Mouse (Mus musculus): ENCODE results near the gene Asb10. TPM values are rescaled to one million over a fixed set of nuclear protein-coding genes. Genes with fewer than 3 reads are reported as not detected.
A peak's percentile ranks its signal among the peaks of the same experiment; 100 is the strongest.
"Not testable (repeated sequence)": the region's sequence is repeated elsewhere in the genome, so short reads cannot be mapped to it uniquely, and the experiment has no call there.

The Asb10 gene
- polyA plus RNA-seq, 1 experiment: 0.46 TPM

GRCm38 (mm10) chr5:24577183-24577929 lies 36.6 kb upstream of the Asb10 start, which contains the start of gene Abcf2:
Gene Abcf2, minus strand, starts transcription at chr5:24577467.
- TF ChIP-seq CTCF (IDR thresholded peaks at IDR 0.05; ENCODE audit: control insufficient read depth, insufficient read depth, insufficient replicate concordance, low read depth, low read length) (no peak), POLR2A (IDR thresholded peaks at IDR 0.05; ENCODE audit: control insufficient read depth, low read depth, low read length) (peak; percentile 80)
- Histone ChIP-seq H3K36me3 (ENCODE audit: control insufficient read depth, insufficient read depth, low read length) (no peaks in the 10 kb centered on the region; the same call in 1 of the 2 replicates), H3K4me1 (ENCODE audit: control insufficient read depth, insufficient read depth, low read length) (peaks cover 8% of the 10 kb centered on the region), H3K27ac (ENCODE audit: control insufficient read depth, insufficient read depth, low read depth, low read length) (peak within 1 kb of the TSS; percentile 84), H3K4me3 (ENCODE audit: control insufficient read depth, low read depth, low read length) (peak within 1 kb of the TSS; percentile 96), H3K27me3 (ENCODE audit: control insufficient read depth, insufficient read depth, low read length) (no peaks in the 10 kb centered on the region)

- H3K27ac ChIP-seq (ENCODE audit: control insufficient read depth, insufficient read depth, low read depth, low read length): peak overlapping the region; percentile 84
- peak overlapping the region; percentile 96 for H3K4me3 ChIP-seq (ENCODE audit: control insufficient read depth, low read depth, low read length)
- no peaks in the 10 kb centered on the region for H3K27me3 ChIP-seq (ENCODE audit: control insufficient read depth, insufficient read depth, low read length)
- H3K4me1 ChIP-seq (ENCODE audit: control insufficient read depth, insufficient read depth, low read length): peaks cover 8% of the 10 kb centered on the region
- TF ChIP-seq POLR2A (IDR thresholded peaks at IDR 0.05; ENCODE audit: control insufficient read depth, low read depth, low read length): no peak
- H3K36me3 ChIP-seq (ENCODE audit: control insufficient read depth, insufficient read depth, low read length): no peaks in the 10 kb centered on the region; the same call in 1 of the 2 replicates
These were observed 36.0 kb upstream of the Asb10 start for GRCm38 (mm10) chr5:24576801-24577182.

- H3K4me3 ChIP-seq (ENCODE audit: control insufficient read depth, low read depth, low read length): peak overlapping the region; percentile 96
- H3K36me3 ChIP-seq (ENCODE audit: control insufficient read depth, insufficient read depth, low read length): no peaks in the 10 kb centered on the region; the same call in 1 of the 2 replicates
These were observed 35.2 kb upstream of the Asb10 start for GRCm38 (mm10) chr5:24575948-24576347.

DNA sequence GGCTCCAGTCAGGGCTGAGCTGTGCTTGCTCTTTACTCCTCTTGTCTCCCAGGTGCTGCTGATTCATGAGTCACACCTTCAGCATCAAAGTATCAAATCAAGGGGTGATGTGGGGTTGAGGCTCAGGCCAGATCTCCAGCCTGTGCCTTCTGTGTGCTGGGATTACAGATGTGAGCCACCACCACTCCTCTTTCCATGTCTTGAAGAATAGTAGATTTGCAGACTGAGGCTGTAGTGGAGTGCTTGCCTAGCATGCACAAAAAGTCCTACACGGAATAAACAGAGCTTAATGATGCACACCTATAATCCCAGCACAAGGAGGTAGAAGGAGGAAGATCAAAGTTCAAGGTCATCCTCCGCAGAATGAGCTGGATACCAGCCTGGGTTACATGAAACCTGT lies 15.9 kb upstream of the Asb10 start, which contains the start of gene 4931409K22Rik:
4931409K22Rik (minus strand) TSS at position 101 of the 400 bp plus-strand sequence.
- Histone ChIP-seq H3K27ac (ENCODE audit: control insufficient read depth, insufficient read depth, low read depth, low read length) (no peak within 1 kb of the TSS), H3K36me3 (ENCODE audit: control insufficient read depth, insufficient read depth, low read length) (no peaks in the 10 kb centered on the region), H3K4me3 (ENCODE audit: control insufficient read depth, low read depth, low read length) (peak within 1 kb of the TSS; percentile 35), H3K4me1 (ENCODE audit: control insufficient read depth, insufficient read depth, low read length) (peaks cover 6% of the 10 kb centered on the region), H3K27me3 (ENCODE audit: control insufficient read depth, insufficient read depth, low read length) (no peaks in the 10 kb centered on the region)
- TF ChIP-seq CTCF (IDR thresholded peaks at IDR 0.05; ENCODE audit: control insufficient read depth, insufficient read depth, insufficient replicate concordance, low read depth, low read length): no peak
- no peak for TF ChIP-seq POLR2A (IDR thresholded peaks at IDR 0.05; ENCODE audit: control insufficient read depth, low read depth, low read length)

More at GRCm38 (mm10) chr5:24575948-24576347, 35.2 kb upstream of the Asb10 start:
- no peak overlapping the region for H3K27ac ChIP-seq (ENCODE audit: control insufficient read depth, insufficient read depth, low read depth, low read length)
- TF ChIP-seq CTCF (IDR thresholded peaks at IDR 0.05; ENCODE audit: control insufficient read depth, insufficient read depth, insufficient replicate concordance, low read depth, low read length) (no peak), POLR2A (IDR thresholded peaks at IDR 0.05; ENCODE audit: control insufficient read depth, low read depth, low read length) (no peak)
- H3K27me3 ChIP-seq (ENCODE audit: control insufficient read depth, insufficient read depth, low read length): no peaks in the 10 kb centered on the region
- peaks cover 8% of the 10 kb centered on the region for H3K4me1 ChIP-seq (ENCODE audit: control insufficient read depth, insufficient read depth, low read length)

GRCm38 (mm10) chr5:24555335-24555734 lies 14.6 kb upstream of the Asb10 start:
- H3K27ac ChIP-seq (ENCODE audit: control insufficient read depth, insufficient read depth, low read depth, low read length): peak overlapping the region; percentile 25; the same call in 1 of the 2 replicates
- H3K36me3 ChIP-seq (ENCODE audit: control insufficient read depth, insufficient read depth, low read length); H3K4me1 ChIP-seq (ENCODE audit: control insufficient read depth, insufficient read depth, low read length); H3K27me3 ChIP-seq (ENCODE audit: control insufficient read depth, insufficient read depth, low read length): not testable (repeated sequence)
- H3K4me3 ChIP-seq (ENCODE audit: control insufficient read depth, low read depth, low read length): peak overlapping the region; percentile 83

DNA sequence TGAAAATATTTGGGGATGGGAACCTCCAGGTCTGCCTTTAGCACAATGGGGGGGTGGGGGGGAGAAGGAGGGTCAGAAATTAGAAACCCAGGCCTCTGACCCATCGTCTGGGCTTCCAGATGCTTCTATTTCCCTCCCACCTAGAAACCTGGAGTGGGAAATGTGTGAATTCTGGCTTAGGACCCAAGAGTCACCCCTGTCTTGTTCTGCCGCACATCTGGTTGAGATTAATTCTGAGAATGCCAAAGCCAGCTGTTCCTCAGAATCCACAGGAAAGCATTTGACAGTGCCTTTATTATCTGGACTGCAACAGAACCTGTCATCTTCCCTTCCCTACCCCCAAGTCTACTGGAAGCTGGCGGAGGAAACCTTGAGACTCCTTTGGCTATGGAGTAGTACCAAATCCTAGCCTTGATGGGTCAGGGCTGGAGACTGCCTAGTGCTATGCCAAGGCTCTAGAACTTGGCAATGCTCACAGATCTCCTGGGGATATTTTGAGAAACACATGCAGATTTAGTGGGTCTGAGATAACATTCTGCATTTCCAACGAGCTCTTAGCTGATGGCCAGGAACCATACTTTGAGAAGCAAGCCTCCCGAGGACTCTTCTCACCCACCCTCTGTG lies 13.0 kb upstream of the Asb10 start:
- Histone ChIP-seq H3K36me3 (ENCODE audit: control insufficient read depth, insufficient read depth, low read length) (no peaks in the 10 kb centered on the region), H3K27me3 (ENCODE audit: control insufficient read depth, insufficient read depth, low read length) (no peaks in the 10 kb centered on the region), H3K4me1 (ENCODE audit: control insufficient read depth, insufficient read depth, low read length) (peaks cover 6% of the 10 kb centered on the region), H3K27ac (ENCODE audit: control insufficient read depth, insufficient read depth, low read depth, low read length) (no peak overlapping the region), H3K4me3 (ENCODE audit: control insufficient read depth, low read depth, low read length) (peak overlapping the region; percentile 83)
- TF ChIP-seq CTCF (IDR thresholded peaks at IDR 0.05; ENCODE audit: control insufficient read depth, insufficient read depth, insufficient replicate concordance, low read depth, low read length): no peak
- TF ChIP-seq POLR2A (IDR thresholded peaks at IDR 0.05; ENCODE audit: control insufficient read depth, low read depth, low read length): no peak

GRCm38 (mm10) chr5:24551317-24551688 lies 10.5 kb upstream of the Asb10 start:
- H3K4me3 ChIP-seq (ENCODE audit: control insufficient read depth, low read depth, low read length): no peak overlapping the region
- no peaks in the 10 kb centered on the region for H3K27me3 ChIP-seq (ENCODE audit: control insufficient read depth, insufficient read depth, low read length)
- no peaks in the 10 kb centered on the region for H3K36me3 ChIP-seq (ENCODE audit: control insufficient read depth, insufficient read depth, low read length)
- H3K27ac ChIP-seq (ENCODE audit: control insufficient read depth, insufficient read depth, low read depth, low read length): no peak overlapping the region
- TF ChIP-seq CTCF (IDR thresholded peaks at IDR 0.05; ENCODE audit: control insufficient read depth, insufficient read depth, insufficient replicate concordance, low read depth, low read length) (no peak), POLR2A (IDR thresholded peaks at IDR 0.05; ENCODE audit: control insufficient read depth, low read depth, low read length) (no peak)
- peaks cover 6% of the 10 kb centered on the region for H3K4me1 ChIP-seq (ENCODE audit: control insufficient read depth, insufficient read depth, low read length)

Measured in testis, adult 2 months (tissue).